Mouse (Mus musculus) C2C12 (cell line): ENCODE results near the gene 2610318N02Rik. TPM values are rescaled to one million over a fixed set of nuclear protein-coding genes. Genes with fewer than 3 reads are reported as not detected.

ENCODE experiments used
- H3K27me3 ChIP-seq: one replicate; pipeline ENCODE4 v1.6.1; 2011; ENCODE audit not compliant: control insufficient read depth, insufficient read depth, insufficient read length
- H3K36me3 ChIP-seq: one replicate; pipeline ENCODE4 v1.6.1; 2011; ENCODE audit not compliant: control insufficient read depth, insufficient read depth
- H3K4me3 ChIP-seq: one replicate; pipeline ENCODE4 v1.5.1; 2011; ENCODE audit warnings: mild to moderate bottlenecking, control low read depth; ENCODE audit not compliant: poor library complexity, insufficient read depth, severe bottlenecking
- H3K79me2 ChIP-seq: one replicate; pipeline ENCODE4 v1.6.1; 2011; ENCODE audit not compliant: control insufficient read depth, insufficient read depth
- H3K79me3 ChIP-seq: one replicate; pipeline ENCODE4 v1.6.1; 2011; ENCODE audit warnings: low read depth, control low read depth
- H3ac ChIP-seq: one replicate; pipeline ENCODE3; 2011; ENCODE audit warnings: low read depth; ENCODE audit not compliant: control insufficient read depth, insufficient read length
- CEBPB ChIP-seq: IDR thresholded peaks from one replicate; pipeline ENCODE4 v1.6.1; 2011; ENCODE audit warnings: low read depth, mild to moderate bottlenecking, control low read depth, moderate library complexity
- CTCF ChIP-seq: IDR thresholded peaks from one replicate; pipeline ENCODE4 v1.5.1; 2011; ENCODE audit not compliant: control insufficient read depth, insufficient read depth, insufficient read length
- FOSL1 ChIP-seq: IDR thresholded peaks from one replicate; pipeline ENCODE4 v1.8.0; 2011; ENCODE audit warnings: mild to moderate bottlenecking, low read length; ENCODE audit not compliant: poor library complexity, insufficient read depth, severe bottlenecking
- MAX ChIP-seq: IDR thresholded peaks from one replicate; pipeline ENCODE4 v1.6.1; 2011; ENCODE audit warnings: mild to moderate bottlenecking, control low read depth
- MYOD1 ChIP-seq: IDR thresholded peaks from one replicate; pipeline ENCODE4 v1.6.1; 2011; ENCODE audit warnings: low read depth; ENCODE audit not compliant: control insufficient read depth, insufficient read length
- MYOG ChIP-seq: IDR thresholded peaks from one replicate; pipeline ENCODE4 v1.6.1; 2011; ENCODE audit not compliant: control insufficient read depth, insufficient read length; ENCODE audit errors: extremely low read depth
- USF1 ChIP-seq: IDR thresholded peaks from one replicate; pipeline ENCODE4 v1.6.1; 2011; ENCODE audit warnings: low read depth, mild to moderate bottlenecking, control low read depth, moderate library complexity
- polyA plus RNA-seq: library from polyadenylated mRNA; unstranded; fragments of >200 nt; fragmentation: generic; extraction: Trizol; gene quantifications from one replicate; pipeline ENCODE4 v1.2.1, GENCODE M21; 2012; ENCODE audit warnings: missing spikeins

2610318N02Rik gene
- polyA plus RNA-seq, 1 experiment, result 25.4 TPM

- H3K79me3 ChIP-seq, result no peaks in the 10 kb centered on the region
Observed at GRCm38 (mm10) chr16:17150520-17151258, 25.7 kb upstream of the 2610318N02Rik start.

GRCm38 (mm10) chr16:17148084-17148483 is 23.1 kb upstream of the 2610318N02Rik start:
- no peaks in the 10 kb centered on the region for H3K79me2 ChIP-seq
- TF ChIP-seq MAX (no peak), CEBPB (no peak), MYOD1 (no peak), CTCF (no peak), MYOG (no peak), FOSL1 (no peak), USF1 (no peak)

More at GRCm38 (mm10) chr16:17150520-17151258, 25.7 kb upstream of the 2610318N02Rik start:
- no peak overlapping the region for H3K4me3 ChIP-seq
- no peak overlapping the region for H3ac ChIP-seq
- no peaks in the 10 kb centered on the region for H3K79me2 ChIP-seq
- H3K27me3 ChIP-seq, result no peaks in the 10 kb centered on the region
- H3K36me3 ChIP-seq, result peaks cover 34% of the 10 kb centered on the region
- no peak for TF ChIP-seq MYOD1
- no peak for TF ChIP-seq MAX
- no peak for TF ChIP-seq CEBPB
- TF ChIP-seq MYOG, result no peak
- no peak for TF ChIP-seq USF1
- TF ChIP-seq CTCF, result no peak
- TF ChIP-seq FOSL1, result no peak

GRCm38 (mm10) chr16:17147391-17147929 is 22.5 kb upstream of the 2610318N02Rik start:
- Histone ChIP-seq H3K36me3 (peaks cover 8% of the 10 kb centered on the region), H3ac (peak overlapping the region; percentile 61), H3K27me3 (no peaks in the 10 kb centered on the region), H3K4me3 (peak overlapping the region; percentile 36), H3K79me2 (no peaks in the 10 kb centered on the region), H3K79me3 (no peaks in the 10 kb centered on the region)
- TF ChIP-seq MAX (no peak), MYOD1 (no peak), CEBPB (no peak), MYOG (no peak), CTCF (no peak), FOSL1 (no peak), USF1 (no peak)

More at GRCm38 (mm10) chr16:17148084-17148483, 23.1 kb upstream of the 2610318N02Rik start:
- no peaks in the 10 kb centered on the region for H3K79me3 ChIP-seq
- H3K27me3 ChIP-seq, result no peaks in the 10 kb centered on the region
- H3K4me3 ChIP-seq, result peak overlapping the region; percentile 11
- H3ac ChIP-seq, result no peak overlapping the region
- peaks cover 14% of the 10 kb centered on the region for H3K36me3 ChIP-seq

- TF ChIP-seq CEBPB, result no peak
- TF ChIP-seq MAX, result peak; percentile 76
- no peak for TF ChIP-seq MYOG
- no peak for TF ChIP-seq FOSL1
- peak; percentile 13 for TF ChIP-seq CTCF
- Histone ChIP-seq H3ac (peak within 1 kb of the TSS; percentile 61), H3K27me3 (no peaks in the 10 kb centered on the region), H3K79me3 (no peaks in the 10 kb centered on the region), H3K4me3 (peak within 1 kb of the TSS; percentile 36), H3K36me3 (peaks cover 3% of the 10 kb centered on the region), H3K79me2 (no peaks in the 10 kb centered on the region)
Observed at GRCm38 (mm10) chr16:17146772-17147235, 21.8 kb upstream of the 2610318N02Rik start, which contains the start of gene Ccdc116. Gene Ccdc116 (minus strand): TSS chr16:17147229.

GRCm38 (mm10) chr16:17144339-17144738 is 19.4 kb upstream of the 2610318N02Rik start, which contains the start of gene Ydjc:
Gene Ydjc (plus strand): TSS chr16:17144621.
- H3ac ChIP-seq, result no peak within 1 kb of the TSS
- no peaks in the 10 kb centered on the region for H3K79me3 ChIP-seq
- H3K36me3 ChIP-seq, result no peaks in the 10 kb centered on the region
- TF ChIP-seq MYOG (no peak), MYOD1 (no peak), USF1 (no peak), CEBPB (no peak), MAX (no peak), CTCF (no peak), FOSL1 (no peak)
- H3K27me3 ChIP-seq, result no peaks in the 10 kb centered on the region
- H3K79me2 ChIP-seq, result no peaks in the 10 kb centered on the region
- no peak within 1 kb of the TSS for H3K4me3 ChIP-seq
